Mouse (Mus musculus): ENCODE data around the gene Rpl35.

Rpl35 gene

GRCm38 (mm10) chr2:39003106-39003505, 2.3 kb downstream of the Rpl35 start:
- TF ChIP-seq GATA4 (IDR thresholded peaks at IDR 0.05; ENCODE audit: insufficient replicate concordance, low read length): no peak

- no peak for TF ChIP-seq GATA4 (IDR thresholded peaks at IDR 0.05; ENCODE audit: insufficient replicate concordance, low read length)
These were observed 3.6 kb downstream of the Rpl35 start for GRCm38 (mm10) chr2:39001866-39002265.

- TF ChIP-seq GATA4 (IDR thresholded peaks at IDR 0.05; ENCODE audit: insufficient replicate concordance, low read length): no peak
These were observed 4.9 kb downstream of the Rpl35 start for GRCm38 (mm10) chr2:39000587-39000919.

- TF ChIP-seq GATA4 (IDR thresholded peaks at IDR 0.05; ENCODE audit: insufficient replicate concordance, low read length): no peak
These were observed 5.4 kb downstream of the Rpl35 start for GRCm38 (mm10) chr2:38999910-39000586.

- no peak for TF ChIP-seq GATA4 (IDR thresholded peaks at IDR 0.05; ENCODE audit: insufficient replicate concordance, low read length)
These were observed 6.0 kb downstream of the Rpl35 start for GRCm38 (mm10) chr2:38999381-38999780.

- no peak for TF ChIP-seq GATA4 (IDR thresholded peaks at IDR 0.05; ENCODE audit: insufficient replicate concordance, low read length)
These were observed 7.7 kb downstream of the Rpl35 start, which contains the start of gene Wdr38 for GRCm38 (mm10) chr2:38997386-38998374. TSS of gene Wdr38 (plus strand) at chr2:38997476.

- no peak for TF ChIP-seq GATA4 (IDR thresholded peaks at IDR 0.05; ENCODE audit: insufficient replicate concordance, low read length)
These were observed 13.0 kb downstream of the Rpl35 start for GRCm38 (mm10) chr2:38992452-38992851.

GRCm38 (mm10) chr2:38992004-38992403, 13.4 kb downstream of the Rpl35 start:
- TF ChIP-seq GATA4 (IDR thresholded peaks at IDR 0.05; ENCODE audit: insufficient replicate concordance, low read length): no peak

- no peak for TF ChIP-seq GATA4 (IDR thresholded peaks at IDR 0.05; ENCODE audit: insufficient replicate concordance, low read length)
These were observed 16.5 kb downstream of the Rpl35 start for GRCm38 (mm10) chr2:38988929-38989328.

- no peak for TF ChIP-seq GATA4 (IDR thresholded peaks at IDR 0.05; ENCODE audit: insufficient replicate concordance, low read length)
These were observed 17.5 kb downstream of the Rpl35 start for GRCm38 (mm10) chr2:38987803-38988510.

GRCm38 (mm10) chr2:38987371-38987770, 18.1 kb downstream of the Rpl35 start:
- TF ChIP-seq GATA4 (IDR thresholded peaks at IDR 0.05; ENCODE audit: insufficient replicate concordance, low read length): no peak

GRCm38 (mm10) chr2:38986580-38986979, 18.8 kb downstream of the Rpl35 start:
- no peak for TF ChIP-seq GATA4 (IDR thresholded peaks at IDR 0.05; ENCODE audit: insufficient replicate concordance, low read length)

- TF ChIP-seq GATA4 (IDR thresholded peaks at IDR 0.05; ENCODE audit: insufficient replicate concordance, low read length): no peak
These were observed 22.0 kb downstream of the Rpl35 start for GRCm38 (mm10) chr2:38983456-38983855.

GRCm38 (mm10) chr2:38977837-38978236, 27.6 kb downstream of the Rpl35 start:
- TF ChIP-seq GATA4 (IDR thresholded peaks at IDR 0.05; ENCODE audit: insufficient replicate concordance, low read length): no peak

All from liver, adult (tissue).